Mouse (Mus musculus) testis, adult 2 months (tissue): ENCODE data around the gene Cdc20b. TPM values are rescaled to one million over a fixed set of nuclear protein-coding genes. Genes with fewer than 3 reads are reported as not detected.
"Not testable (repeated sequence)": the region's sequence is repeated elsewhere in the genome, so short reads cannot be mapped to it uniquely, and the experiment has no call there.

Experiments used
- H3K27ac ChIP-seq: fragments of 200-500 bp; 2 replicates; pipeline ENCODE4 v1.5.1; 2012; ENCODE audit warnings: low read depth, low read length; ENCODE audit not compliant: control insufficient read depth, insufficient read depth
- H3K27me3 ChIP-seq: fragments of 200-500 bp; 2 replicates; pipeline ENCODE4 v1.6.1; 2012; ENCODE audit warnings: mild to moderate bottlenecking, low read length, moderate library complexity; ENCODE audit not compliant: control insufficient read depth, insufficient read depth
- H3K36me3 ChIP-seq: fragments of 200-500 bp; 2 replicates; pipeline ENCODE4 v1.6.1; 2012; ENCODE audit warnings: mild to moderate bottlenecking, low read length; ENCODE audit not compliant: control insufficient read depth, insufficient read depth
- H3K4me1 ChIP-seq: fragments of 200-500 bp; 2 replicates; pipeline ENCODE4 v1.6.1; 2012; ENCODE audit warnings: low read length; ENCODE audit not compliant: control insufficient read depth, insufficient read depth
- H3K4me3 ChIP-seq: fragments of 200-500 bp; 2 replicates; pipeline ENCODE4 v1.5.1; 2012; ENCODE audit warnings: low read depth, mild to moderate bottlenecking, low read length, moderate library complexity, mixed read lengths; ENCODE audit not compliant: control insufficient read depth
- CTCF ChIP-seq: fragments of 200-500 bp; IDR thresholded peaks from 2 replicates; pipeline ENCODE4 v1.5.1; 2012; ENCODE audit warnings: low read depth, mild to moderate bottlenecking, inconsistent platforms, low read length, moderate library complexity; ENCODE audit not compliant: control insufficient read depth, insufficient read depth, insufficient replicate concordance
- POLR2A ChIP-seq: fragments of 200-500 bp; IDR thresholded peaks from 2 replicates; pipeline ENCODE4 v1.6.1; 2012; ENCODE audit warnings: low read depth, mild to moderate bottlenecking, inconsistent platforms, low read length, moderate library complexity; ENCODE audit not compliant: control insufficient read depth
- polyA plus RNA-seq: library from polyadenylated mRNA; depleted of rRNA; stranded (reverse); fragments of >200 nt; gene quantifications from 2 replicates; pipeline ENCODE4 v1.2.3, GENCODE M21; 2012

Gene Cdc20b
- polyA plus RNA-seq, 1 experiment = 15.4 TPM

- no peak for TF ChIP-seq CTCF
- TF ChIP-seq POLR2A = no peak
- Histone ChIP-seq H3K4me1 (peaks cover 5% of the 10 kb centered on the region), H3K27ac (no peak overlapping the region), H3K4me3 (no peak overlapping the region), H3K27me3 (no peaks in the 10 kb centered on the region), H3K36me3 (no peaks in the 10 kb centered on the region)
Measured at GRCm38 (mm10) chr13:113012683-113013082, 22.2 kb upstream of the Cdc20b start.

GRCm38 (mm10) chr13:113013174-113013953 lies 21.5 kb upstream of the Cdc20b start:
- not testable (repeated sequence) for H3K27ac ChIP-seq, H3K4me3 ChIP-seq, H3K27me3 ChIP-seq, H3K36me3 ChIP-seq, H3K4me1 ChIP-seq

DNA sequence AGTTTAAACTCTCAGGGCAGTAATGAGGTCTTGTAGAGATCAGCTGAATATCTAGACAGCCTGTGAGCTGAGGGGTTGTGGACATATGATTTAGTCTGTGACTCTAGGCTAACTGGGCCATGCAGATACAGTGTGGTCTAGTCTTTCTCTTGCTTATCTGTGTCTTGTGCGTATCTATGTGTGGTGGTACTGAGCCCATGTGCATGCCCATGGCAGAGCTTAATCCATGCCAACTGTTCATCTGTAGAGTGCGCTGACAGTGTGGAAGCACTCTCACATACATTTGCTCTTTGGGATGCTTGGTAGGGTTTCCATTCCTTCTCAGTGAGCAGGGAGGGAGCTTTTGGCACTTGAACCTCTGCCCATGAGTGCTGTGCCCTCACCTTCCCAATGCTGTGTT lies 13.4 kb upstream of the Cdc20b start:
- H3K27me3 ChIP-seq = no peaks in the 10 kb centered on the region
- H3K36me3 ChIP-seq = no peaks in the 10 kb centered on the region
- H3K4me3 ChIP-seq = no peak overlapping the region
- no peak overlapping the region for H3K27ac ChIP-seq
- no peaks in the 10 kb centered on the region for H3K4me1 ChIP-seq
- TF ChIP-seq POLR2A = no peak
- TF ChIP-seq CTCF = no peak

GRCm38 (mm10) chr13:113022467-113022866 lies 12.4 kb upstream of the Cdc20b start:
- H3K27ac ChIP-seq = no peak overlapping the region
- H3K27me3 ChIP-seq = no peaks in the 10 kb centered on the region
- no peaks in the 10 kb centered on the region for H3K4me1 ChIP-seq
- TF ChIP-seq POLR2A = no peak
- TF ChIP-seq CTCF = no peak
- H3K36me3 ChIP-seq = no peaks in the 10 kb centered on the region
- H3K4me3 ChIP-seq = no peak overlapping the region

GRCm38 (mm10) chr13:113023274-113024143 lies 11.4 kb upstream of the Cdc20b start:
- H3K4me3 ChIP-seq = no peak overlapping the region
- TF ChIP-seq POLR2A (no peak), CTCF (no peak)
- no peak overlapping the region for H3K27ac ChIP-seq
- no peaks in the 10 kb centered on the region for H3K4me1 ChIP-seq
- H3K27me3 ChIP-seq = no peaks in the 10 kb centered on the region
- H3K36me3 ChIP-seq = no peaks in the 10 kb centered on the region

- H3K4me1 ChIP-seq = peaks cover 11% of the 10 kb centered on the region
- H3K36me3 ChIP-seq = no peaks in the 10 kb centered on the region; the same call in 1 of the 2 replicates
- peak overlapping the region; percentile 93 for H3K4me3 ChIP-seq
- H3K27me3 ChIP-seq = no peaks in the 10 kb centered on the region
- H3K27ac ChIP-seq = peak overlapping the region; percentile 99
- no peak for TF ChIP-seq CTCF
- TF ChIP-seq POLR2A = no peak
Measured at GRCm38 (mm10) chr13:113031351-113031750, 3.6 kb upstream of the Cdc20b start.

DNA sequence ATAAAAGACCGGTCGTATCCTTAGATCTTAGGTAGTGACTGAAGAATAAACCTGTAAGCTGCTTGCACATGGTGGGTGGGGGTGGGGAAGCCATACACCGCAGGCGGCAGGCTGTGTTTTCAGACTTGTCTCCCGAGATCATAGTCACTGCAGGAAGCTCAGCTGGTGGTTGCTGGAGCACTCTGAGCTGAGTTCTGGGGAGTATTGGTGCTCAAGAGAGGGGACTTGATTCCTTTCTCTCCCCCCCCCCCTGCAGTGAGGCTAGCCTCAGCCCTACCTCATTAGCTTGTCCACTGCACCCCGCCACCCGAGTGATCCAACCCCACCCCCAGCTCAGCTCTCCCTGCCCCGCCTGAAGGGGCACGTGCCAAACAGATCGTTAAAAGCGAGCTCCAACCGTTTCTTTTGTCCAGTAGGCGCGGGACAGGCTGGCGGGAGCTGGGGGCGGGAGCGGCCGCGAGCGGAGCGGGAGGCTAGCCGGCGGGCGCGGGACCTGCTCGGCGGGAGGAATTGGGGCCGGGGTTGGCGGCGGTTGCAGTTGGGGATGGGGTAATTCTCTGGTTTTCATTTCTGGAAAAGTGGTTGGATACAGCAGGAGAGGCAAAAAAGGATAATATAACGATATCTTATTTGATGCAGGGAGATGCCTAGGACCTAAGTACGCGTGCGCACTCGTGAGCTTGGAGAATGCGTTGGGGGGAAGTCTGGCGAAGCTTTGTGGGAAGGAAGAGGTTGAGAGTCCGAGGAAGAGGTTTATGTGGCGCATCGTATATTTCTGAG lies 2.9 kb upstream of the Cdc20b start:
- TF ChIP-seq POLR2A = peak; percentile 55; the same call in 1 of the 2 replicates
- TF ChIP-seq CTCF = no peak
- peak overlapping the region; percentile 93 for H3K4me3 ChIP-seq
- H3K4me1 ChIP-seq = peaks cover 11% of the 10 kb centered on the region
- H3K27me3 ChIP-seq = no peaks in the 10 kb centered on the region
- H3K27ac ChIP-seq = peak overlapping the region; percentile 99
- H3K36me3 ChIP-seq = no peaks in the 10 kb centered on the region; the same call in 1 of the 2 replicates
